Mouse (Mus musculus): ENCODE measurements around the gene Parp12. TPM values are rescaled to one million over a fixed set of nuclear protein-coding genes. Genes with fewer than 3 reads are reported as not detected.

Gene Parp12
- 9.8 and 10.6 TPM in 2 replicates for polyA plus RNA-seq (2012; rRNA removed)

DNA sequence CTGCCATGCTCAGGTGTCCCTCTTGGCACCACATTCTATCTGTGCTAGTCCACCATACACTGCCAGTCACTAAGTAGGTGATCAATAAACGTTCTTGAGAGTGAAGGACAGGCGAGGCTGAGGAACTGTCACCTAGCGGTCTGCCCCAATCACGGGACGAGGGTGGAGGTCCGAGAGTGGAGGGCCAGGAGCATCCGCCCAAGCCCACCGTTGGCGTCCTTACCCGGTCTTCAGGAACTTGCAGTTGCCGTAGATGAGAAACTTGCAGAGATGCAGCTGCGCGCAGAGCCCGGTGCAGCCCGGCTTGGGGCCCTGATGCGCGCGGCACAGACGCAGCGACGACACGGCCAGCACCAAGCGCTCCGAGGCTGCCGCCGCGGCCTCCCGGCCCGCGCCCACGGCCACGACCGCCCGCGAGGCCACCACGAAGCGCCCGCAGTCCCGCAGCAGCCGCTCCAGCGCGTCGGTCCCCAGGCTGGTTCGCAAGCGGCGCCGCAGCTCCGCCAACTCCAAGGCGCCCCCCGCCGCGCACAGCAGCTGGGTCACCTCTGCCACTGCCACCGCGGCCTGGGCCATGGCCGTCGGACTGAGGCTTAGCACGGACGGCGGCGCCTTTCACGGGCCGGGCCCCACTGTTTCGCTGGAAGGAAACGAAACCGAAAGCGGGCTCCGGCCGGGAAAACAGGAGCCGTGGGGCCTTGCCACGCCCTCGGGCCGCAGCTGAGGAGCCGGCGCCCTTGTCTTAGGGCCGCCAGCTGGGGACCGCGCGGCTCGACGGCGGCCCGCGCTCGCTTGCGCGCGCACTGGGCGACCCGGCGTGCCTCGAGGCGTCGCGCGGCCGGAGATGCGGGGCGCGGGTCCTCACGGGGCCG lies at the start of gene Parp12:
Gene Parp12, minus strand, starts transcription at position 766 of the 872 bp plus-strand sequence.

Other genes starting within 250 kb of the Parp12 start
- 2.4 and 2.7 TPM in 2 replicates for gene Tbxas1, start 242.9 kb downstream of the Parp12 start, polyA plus RNA-seq (2012; rRNA removed)
- 13.8 and 17.8 TPM in 2 replicates for gene Hipk2, start 242.2 kb downstream of the Parp12 start, polyA plus RNA-seq (2012; rRNA removed)
- 0.35 and 0.55 TPM in 2 replicates for gene Kdm7a, start 88.4 kb upstream of the Parp12 start, polyA plus RNA-seq (2012; rRNA removed)

All from stomach, adult 2 months (tissue).